Mouse (Mus musculus) heart, adult 11 months (tissue): ENCODE results near the gene Igsf8.

Source experiments
- DNase-seq: peaks from one replicate; pipeline ENCODE4 v3.0.0; 2022

The Igsf8 gene

DNA sequence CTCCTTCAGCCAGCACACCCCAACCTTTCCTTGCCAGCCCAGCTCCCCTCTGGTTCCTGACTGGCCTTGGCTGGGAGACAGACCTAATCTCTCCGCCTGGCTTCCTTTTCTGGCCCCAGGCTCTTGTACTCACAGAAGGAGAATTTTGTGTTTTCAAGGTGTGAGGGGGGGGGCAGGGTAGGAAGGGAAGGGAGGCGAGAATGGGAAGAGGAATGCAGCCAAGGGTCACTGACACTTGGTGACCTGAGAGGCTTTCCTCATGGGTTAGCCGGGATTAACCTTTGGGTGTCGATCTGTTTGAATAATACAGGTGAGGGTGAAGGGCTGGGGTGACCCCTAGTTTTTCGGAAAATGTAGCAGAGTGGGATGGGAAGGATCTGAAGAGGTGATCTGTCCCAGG lies 12.7 kb downstream of the Igsf8 start:
- no peak for DNase-seq

DNA sequence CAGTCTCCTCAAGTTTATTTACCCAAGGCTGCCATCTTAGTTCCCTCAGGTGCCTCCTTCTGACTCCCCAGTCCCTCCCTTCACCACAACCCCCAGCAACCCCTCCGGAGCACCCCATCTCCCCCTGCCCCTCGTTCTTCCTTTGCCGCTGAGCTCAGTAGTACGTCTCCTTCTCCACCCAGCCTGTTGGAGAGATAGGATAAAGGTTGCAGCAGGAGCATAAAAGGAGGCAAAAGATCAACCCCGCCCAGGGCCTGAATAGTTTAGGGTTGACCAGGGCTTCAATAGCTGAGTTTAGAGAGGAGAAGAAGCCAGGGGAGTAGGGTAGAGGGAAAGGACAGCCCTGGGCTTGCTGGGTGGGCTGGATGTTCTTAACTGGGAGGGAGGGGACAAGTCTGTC lies 13.1 kb downstream of the Igsf8 start:
- DNase-seq = no peak

DNA sequence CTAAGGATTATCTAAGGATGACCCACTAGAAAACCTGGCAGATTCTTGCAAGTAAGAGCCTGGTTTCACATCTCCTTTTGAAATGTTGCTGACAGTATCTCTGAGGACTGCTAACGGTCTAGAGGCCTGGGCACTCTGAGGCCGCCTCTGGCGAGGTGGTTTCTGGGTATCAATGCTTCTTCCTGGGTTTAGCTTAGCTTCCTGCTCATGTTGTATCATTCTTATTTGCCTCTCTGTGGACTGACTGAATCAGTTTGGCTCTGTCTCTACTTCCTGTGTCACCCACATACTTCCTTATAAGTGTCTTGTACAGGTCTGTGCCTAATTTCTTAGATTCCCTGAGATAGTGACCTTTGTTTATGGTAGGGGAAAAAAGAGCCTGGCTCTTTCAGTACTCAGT lies 15.7 kb downstream of the Igsf8 start:
- peak; percentile 96 for DNase-seq

DNA sequence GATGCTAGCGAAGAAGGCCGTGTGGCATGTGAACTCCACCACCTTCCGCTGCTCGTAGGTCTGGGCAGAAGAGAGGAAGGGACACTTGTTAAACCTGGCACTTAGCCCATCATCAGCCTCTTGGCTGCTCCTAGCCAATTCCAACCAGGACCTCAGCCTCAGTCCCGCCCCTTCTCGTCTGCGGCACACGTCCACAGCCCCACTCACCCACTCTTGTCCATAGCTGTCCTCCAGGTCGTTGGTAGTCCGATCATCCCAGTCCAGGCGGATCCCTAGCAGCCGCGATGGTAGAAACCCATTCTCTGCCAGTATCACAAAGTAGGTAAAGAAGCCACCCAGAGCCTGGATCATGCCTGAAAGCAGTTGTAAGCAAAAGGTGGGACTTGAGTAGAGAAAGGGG lies 16.9 kb downstream of the Igsf8 start:
- DNase-seq = peak; percentile 94

DNA sequence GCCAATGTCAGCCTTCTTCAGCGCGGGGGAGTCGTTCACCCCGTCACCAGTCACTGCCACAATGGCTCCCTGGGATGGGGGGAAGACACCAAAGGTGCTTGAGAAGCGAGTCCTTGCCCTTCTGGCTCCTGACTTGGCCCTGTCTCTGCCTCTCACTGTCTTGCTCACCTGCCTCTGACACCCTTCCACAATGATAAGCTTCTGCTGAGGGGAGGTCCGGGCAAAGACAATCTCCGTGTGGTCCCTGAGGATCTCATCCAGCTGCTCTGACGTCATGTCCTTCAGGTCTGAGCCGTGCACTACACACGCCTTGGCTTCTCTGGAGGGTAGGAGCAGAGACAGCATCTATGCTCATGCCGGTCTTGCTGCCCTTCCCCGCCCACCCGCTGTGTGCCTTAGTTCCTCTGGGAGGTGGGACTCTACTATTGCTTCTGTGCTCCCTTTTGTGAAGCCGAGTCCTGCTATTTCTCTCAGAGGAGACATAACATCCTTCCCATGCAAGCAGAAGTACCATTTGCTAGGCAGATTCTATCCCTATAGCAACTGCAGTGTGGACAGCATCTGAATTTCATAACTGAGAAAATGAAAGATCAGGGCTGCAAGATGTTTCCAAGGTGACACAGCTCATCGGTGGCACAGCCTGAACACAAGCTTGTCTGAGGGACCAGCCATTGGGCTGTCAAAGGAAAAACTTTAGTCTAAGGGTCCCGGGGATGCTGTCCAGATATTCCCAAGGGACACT lies 18.5 kb downstream of the Igsf8 start:
- DNase-seq = peak; percentile 91

DNA sequence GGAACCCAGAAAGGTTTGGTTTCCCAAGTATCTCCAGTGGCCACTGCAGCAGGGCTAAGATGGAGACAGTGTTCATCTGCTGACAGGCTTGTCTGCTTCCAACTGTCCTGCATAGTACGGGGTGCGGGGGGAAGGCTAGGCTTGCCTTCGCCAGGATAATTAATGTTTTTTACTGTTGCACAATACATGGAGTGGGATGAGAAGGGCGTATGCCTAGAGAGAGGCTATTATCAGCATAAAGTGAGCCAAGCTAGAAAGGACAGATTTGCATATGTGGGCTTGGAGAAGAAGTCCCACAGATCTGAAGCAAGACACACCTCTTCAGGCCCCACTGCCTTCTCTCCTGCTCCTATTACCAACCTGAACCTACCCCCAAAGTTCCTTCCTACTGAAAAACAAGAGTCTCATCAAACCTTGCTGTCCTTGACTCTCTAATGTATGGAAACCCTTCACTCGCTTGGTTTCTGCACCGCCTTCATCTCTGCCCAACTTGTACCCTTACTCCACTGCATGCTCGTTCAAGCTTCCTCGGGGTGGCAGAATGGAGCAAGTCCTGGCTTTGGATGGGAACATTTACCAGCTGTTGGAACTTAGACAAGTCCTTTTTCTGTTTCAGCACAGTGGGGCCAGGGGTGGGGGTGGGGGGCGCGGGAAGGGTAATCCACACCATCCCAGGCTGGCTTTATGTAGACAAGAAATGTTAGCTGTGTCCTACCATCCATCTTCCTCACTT lies 20.2 kb downstream of the Igsf8 start:
- DNase-seq = peak; percentile 96

DNA sequence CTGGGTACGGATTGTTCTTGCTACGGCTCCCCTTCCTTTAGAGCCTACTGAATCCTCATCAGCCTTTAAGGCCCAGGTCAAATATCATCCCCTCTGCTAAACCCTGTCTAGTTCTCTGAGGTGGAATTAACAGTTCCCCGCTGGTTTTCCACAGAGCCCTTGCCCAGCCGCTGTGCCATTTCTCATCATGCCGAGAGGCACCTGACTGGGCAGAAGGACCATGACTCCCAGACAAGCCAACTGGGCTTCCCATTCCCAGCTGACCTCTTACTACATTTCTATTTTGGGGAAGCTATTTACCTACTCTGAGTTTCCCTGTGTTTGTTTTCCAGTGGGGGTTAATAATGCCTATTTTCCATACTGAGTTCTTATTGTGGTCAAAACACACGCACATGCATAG lies 21.6 kb downstream of the Igsf8 start:
- DNase-seq = peak; percentile 96

DNA sequence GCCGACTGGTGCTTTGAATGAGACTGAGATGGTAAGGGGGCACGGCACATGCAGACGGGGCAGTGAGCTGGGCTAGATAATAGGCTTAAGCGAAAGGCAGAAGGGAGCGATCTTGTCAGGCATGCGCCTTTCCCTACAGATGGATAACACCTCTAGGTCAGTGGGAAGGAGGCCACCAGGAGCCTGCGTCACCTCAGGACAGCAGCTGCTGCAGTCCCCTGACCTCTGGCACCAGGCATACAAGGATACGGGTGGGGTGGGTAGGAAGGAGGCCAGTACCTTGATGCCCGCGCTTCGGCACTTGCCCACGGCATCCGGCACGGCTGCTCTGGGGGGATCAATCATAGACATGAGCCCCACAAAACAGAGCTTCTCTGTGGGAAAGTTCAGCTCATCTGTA lies 22.8 kb downstream of the Igsf8 start:
- peak; percentile 93 for DNase-seq

DNA sequence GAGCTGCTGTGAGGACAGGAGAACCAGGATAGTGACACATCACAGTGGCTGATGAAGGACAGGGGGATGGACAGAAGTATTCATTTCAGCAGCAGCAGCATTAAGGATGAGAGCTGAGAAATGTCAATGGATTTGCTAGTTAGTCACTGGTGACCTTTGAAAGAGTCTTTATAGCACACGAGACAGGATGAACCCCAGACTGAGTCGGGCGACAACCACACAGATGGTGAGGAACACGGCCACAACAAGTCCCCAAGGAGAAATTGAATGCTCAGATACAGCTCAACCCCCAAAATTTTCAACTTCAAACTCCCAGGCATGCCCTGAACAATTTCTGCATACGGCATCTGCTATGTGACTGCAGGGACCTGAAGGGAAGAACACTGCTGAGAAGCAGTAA lies 25.3 kb downstream of the Igsf8 start:
- no peak for DNase-seq

DNA sequence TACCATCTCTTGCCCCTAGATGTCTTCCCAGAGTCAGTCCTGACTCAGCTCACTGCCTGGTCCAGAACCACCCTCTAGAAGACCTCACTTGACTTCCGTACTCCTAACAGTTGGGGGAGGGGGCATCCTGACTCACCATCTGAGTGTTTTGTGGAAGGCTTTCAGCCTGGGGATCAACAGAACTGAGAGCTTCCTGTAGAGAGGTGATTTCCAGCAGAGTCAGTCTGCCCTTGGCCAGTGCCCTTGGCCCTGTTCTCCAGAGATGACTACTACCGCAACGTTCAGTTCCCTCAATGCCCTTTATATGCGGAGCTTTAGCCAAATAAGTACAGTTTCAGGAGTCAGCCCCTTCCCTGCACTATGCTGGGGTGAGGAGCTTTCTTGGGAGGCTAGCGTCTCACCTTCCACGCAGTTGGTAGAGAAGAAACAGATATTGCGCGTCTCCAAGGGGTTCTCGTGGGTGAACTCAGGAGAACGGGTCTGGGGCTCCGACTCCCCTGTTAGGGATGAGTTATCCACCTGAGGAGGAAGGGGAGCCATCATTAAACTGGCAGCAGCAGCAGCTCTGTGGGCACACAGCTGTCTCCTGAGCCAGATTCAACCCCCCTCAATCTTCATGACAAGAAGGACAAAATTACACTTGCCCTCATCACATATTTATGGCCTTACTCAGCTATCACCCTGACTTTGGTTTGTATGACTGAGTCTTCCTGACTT lies 27.6 kb downstream of the Igsf8 start:
- peak; percentile 67 for DNase-seq

DNA sequence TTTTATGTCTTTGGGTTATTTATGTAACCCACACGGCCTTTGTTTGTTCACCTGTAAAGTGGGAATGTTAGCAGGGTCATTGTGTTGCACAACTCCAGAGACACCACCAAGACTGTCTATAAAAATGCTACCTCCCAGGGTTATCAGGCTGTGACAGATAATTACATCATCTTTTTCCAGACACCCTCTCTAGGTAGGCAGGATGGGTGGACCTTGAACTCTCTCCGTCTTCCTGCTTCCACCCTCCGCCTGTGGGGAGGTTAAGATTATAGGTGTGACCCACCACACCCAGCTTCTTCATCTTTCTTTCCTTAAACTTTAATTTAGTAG lies 28.1 kb downstream of the Igsf8 start:
- no peak for DNase-seq

DNA sequence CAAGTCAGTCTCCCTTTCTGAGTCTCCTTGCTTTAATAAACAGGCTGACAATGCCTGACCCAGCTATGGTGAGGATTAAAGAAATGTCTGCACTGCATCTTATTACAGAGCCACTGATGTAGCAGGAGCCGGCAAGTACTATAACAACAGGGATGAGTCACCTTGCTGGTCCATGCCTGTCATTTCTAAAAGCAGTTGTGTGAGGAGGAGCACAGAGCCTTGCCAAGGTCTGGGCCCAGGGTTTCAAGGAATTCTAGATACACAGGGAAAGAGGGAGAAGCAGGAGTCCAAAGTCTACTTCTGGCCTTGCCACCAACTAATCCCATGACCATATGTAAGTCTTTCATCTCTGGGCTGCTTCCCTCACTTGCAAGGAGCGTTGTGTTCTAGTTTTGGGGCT lies 31.4 kb downstream of the Igsf8 start:
- no peak for DNase-seq

DNA sequence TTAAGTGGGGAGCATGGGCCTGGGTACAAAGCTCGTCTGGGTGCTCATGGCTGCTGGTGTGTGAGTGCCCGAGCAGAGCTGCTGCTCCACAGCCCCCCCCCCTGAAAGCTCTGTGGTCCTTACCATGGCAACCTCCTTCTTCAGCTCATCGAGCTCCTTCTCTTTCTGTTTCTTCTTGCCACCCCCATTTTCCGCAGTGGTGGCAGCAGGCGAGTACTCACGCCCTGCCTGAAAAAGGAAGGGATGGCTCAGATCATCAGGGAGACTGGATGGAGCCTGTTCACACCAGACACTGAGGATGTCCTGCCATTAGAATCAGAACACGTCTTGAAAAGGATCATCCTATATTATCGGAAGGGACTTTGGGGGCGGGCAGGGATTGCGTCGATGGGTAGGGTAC lies 32.0 kb downstream of the Igsf8 start:
- DNase-seq = no peak

DNA sequence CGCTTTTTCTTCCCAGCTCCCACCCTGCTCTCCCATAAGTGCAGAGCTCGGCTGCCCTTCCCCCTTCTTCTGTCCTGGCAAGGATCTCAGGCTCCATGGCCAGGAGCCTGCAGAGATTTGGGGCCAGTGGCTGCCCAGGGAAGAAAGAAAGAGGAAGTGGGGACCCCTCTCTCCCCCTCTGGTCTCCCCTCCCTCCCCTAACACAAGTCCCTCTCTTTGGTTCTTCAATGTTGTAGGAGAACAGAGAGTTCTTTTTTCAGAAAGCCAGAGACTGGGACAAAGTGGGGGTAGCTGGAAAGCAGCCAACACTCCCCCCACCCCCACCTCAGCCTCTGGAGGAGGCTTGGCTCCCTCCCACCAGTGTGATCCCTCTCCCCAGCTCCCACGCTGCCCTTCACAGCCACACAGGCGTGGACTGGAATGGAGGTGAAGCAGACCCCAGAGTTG lies 34.3 kb downstream of the Igsf8 start:
- peak; percentile 97 for DNase-seq

DNA sequence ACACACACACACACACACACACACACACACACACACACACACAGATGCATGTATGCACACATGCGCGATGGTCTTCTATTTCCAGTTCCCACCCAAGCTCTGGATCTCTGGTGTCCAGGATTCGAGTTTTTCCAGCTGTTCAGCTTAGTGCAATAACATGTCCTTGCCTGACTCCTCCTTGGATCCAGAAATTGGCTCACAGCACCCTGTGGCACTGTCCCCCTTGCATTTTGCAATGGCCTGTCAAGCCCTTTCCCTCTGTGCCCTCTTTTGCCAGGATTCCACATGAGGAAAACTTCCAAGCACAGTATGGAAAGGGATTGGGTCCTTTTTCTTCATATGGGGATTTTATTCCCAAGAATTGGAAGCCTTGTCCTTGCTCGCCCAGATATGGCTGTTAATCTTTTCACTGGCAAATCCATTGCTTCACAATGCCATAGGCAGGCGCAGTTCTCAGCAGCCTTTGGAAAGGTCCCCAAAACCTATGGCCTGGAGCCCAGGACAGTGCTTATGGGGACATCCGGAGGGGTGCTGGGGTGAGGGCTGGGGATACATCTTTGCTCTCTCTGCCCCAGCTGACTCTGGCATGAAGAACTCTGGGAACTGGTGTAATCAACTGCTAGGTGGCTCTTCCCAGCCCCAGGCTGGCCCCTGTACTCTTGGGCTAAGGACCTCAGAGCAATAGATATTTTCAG lies 35.5 kb downstream of the Igsf8 start:
- peak; percentile 97 for DNase-seq

DNA sequence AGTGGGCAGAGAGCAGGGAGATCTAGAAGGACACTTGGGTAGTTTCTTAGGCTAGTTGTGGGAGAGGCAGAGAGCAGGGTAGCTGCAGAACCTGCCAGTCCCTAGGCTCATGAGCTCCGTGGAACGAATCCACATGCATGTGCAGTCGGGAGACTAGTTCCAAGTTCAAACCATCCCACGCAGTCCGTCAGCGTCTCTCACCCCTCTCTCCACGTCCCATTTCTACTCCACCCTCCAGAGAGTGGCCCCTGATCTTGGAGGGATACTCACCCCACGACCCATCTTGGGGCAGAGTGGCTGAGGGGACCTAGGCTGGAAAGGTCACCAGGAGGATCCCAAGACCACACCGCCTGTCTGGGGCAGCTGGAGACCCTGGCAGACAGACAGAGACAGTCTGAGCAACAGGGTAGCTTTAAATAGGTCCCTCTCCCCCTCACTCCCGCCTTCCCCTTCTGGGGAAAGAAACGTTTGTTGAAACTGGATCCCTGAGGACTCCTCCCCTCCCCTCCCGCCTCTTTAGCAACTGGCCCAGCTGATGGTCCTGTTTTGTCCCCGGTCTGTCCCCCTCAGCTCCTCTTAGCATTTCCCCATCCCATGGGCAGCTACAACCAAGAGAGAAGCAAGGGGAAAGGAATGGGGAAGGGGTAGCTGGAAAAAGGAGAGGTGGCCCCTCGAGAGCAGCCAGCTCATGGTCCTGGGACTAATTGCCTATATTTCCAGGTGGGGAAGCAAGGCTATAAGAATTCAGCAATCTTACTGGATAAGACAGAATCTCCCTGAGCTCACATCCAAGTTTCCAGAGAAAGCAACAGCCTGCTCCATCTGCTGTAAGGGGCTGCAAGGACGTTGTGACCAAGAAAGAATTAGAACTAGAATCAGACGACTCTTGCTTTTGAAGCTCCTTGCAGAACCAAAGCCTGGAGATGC lies 36.4 kb downstream of the Igsf8 start, which contains the start of gene Atp1a2:
Gene Atp1a2, minus strand, starts transcription at position 454 of the 927 bp plus-strand sequence.
- peak; percentile 99 for DNase-seq

DNA sequence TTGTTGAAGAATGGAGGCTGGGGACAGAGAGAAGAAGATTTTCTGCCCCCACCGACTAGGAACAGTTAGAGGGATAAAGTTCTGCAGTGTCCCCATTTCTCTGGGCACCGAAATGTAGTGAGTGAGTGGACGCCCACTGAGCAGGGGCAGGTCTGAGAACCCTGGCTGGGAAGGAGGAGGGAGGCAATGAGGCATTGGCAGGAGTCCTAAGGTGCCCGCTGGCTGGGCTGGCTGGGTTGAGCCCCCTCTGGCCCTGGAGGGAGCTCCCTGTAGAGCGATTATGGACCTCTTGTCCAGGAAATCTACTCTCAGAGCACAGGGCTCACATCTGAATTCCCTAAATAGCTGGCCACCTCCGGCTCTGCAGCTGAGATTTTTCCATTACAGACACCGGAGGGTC lies 38.1 kb downstream of the Igsf8 start:
- no peak for DNase-seq

DNA sequence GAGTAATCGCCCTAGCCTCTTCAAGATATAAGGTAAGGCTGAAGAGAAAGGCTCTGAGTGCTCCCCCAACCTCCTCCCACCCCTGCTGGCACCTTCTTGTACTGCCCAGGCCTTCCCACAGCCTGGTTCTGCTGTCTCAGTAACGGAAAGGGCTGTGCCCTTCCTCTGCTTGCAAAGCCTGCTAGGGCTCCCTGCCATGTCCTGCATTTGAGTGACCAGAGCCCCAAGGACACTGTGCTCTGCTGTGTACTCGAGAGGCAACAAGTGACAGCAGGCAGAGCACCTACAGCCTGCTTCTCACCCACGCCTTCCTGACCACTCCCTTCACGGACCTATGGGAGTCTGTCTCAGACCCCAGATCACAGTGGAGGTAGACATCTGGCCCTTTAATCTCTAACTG lies 38.8 kb downstream of the Igsf8 start:
- peak; percentile 96 for DNase-seq

DNA sequence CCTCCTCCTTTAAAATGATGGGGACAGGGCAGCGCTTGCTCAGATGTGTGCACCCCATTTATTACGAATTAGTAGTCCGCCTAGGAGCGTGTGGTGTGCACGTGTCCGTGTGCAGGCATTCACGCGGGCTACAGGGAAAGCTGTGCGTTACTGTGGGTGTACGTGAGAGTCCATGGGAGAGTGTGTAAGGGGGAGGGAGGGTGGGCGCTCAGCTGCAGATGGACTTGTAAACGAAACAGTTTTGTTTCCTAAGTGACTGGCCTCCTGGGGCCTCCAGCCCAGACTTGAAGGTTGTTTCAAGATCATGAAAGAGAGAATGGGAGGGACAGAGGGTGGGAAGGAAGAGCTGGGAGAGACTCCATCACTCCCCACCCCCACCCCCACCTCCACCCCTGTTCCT lies 39.7 kb downstream of the Igsf8 start:
- DNase-seq = peak; percentile 94

DNA sequence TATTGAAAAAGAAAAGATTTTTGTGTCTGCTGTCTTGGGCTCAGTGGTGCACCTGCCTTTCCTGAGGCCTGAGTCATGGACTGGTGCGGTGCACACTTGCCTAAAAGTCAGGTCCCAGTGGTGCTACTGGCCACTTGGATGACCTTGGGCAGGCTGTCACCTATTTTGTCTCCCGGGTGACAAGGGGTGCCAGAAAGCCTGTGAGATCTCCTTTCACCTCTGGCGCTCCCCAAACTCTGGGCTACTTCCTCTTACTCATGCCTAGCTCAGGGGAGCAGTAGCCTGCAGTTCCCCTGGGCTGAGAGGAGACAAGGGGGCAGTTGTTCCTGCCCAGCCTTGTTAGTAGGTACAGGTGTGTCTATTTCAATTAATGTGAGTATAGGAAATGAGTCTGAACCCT lies 40.9 kb downstream of the Igsf8 start:
- DNase-seq = no peak

DNA sequence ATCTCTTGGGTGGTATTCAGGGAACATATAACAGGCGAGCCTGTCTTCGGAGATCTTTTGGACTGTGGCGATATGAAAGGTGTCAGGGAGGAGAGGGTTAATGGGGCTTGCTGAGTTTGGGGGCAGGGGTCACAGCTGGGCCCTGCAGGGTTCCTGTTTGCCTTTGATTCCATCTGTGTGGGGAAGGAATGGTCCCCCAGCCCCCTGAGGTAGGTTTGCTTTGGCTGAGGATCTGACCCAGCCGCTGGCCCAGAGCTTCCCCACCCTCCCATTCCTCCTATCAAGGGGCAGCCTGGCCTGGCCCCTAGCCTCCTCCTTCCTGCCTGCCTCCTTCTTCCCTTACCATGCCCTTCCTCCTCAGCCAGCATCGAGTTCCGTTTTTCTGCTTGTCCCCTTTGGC lies 41.4 kb downstream of the Igsf8 start:
- DNase-seq = no peak

DNA sequence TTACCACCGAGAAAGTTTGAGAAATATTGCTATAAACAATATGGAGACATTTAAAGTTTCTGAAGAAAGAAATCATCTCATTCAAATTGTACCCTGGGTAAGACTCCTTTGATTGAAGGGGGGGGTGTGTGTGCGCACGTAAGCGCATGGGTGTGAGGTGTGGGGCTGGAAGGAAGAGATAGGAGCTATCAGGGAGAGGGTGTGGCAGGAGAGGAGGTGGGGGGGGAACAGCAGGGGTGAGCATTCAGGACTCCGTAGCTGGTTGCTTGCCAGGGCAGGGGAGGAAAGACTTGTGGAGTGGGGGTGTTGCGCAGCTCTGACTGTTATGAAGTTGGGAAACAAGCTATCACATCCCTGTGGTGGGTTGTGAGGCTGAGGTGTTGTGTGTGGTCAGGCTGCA lies 43.0 kb downstream of the Igsf8 start:
- DNase-seq = no peak
